Mouse (Mus musculus): Measurements from ENCODE around the gene Nfe2l3. TPM values are rescaled to one million over a fixed set of nuclear protein-coding genes. Genes with fewer than 3 reads are reported as not detected.
"Not testable (repeated sequence)": the region's sequence is repeated elsewhere in the genome, so short reads cannot be mapped to it uniquely, and the experiment has no call there.

Gene Nfe2l3
- total RNA-seq (2021), result not detected
- long read RNA-seq, experiment 1, result 0 reads
- long read RNA-seq, experiment 2, result 0 reads

- DNase-seq, result peak; percentile 53
Observed at GRCm38 (mm10) chr6:51432535-51433397, at the start of gene Nfe2l3. Gene Nfe2l3, plus strand, starts transcription at chr6:51432670.

GRCm38 (mm10) chr6:51383769-51384755 lies 48.4 kb upstream of the Nfe2l3 start:
- peak; percentile 40 for DNase-seq

- no peak for DNase-seq
Observed at GRCm38 (mm10) chr6:51390505-51390904, 42.0 kb upstream of the Nfe2l3 start.

GRCm38 (mm10) chr6:51391816-51392490 lies 40.5 kb upstream of the Nfe2l3 start:
- DNase-seq, result no peak

GRCm38 (mm10) chr6:51393341-51394128 lies 38.9 kb upstream of the Nfe2l3 start:
- DNase-seq, result no peak

- DNase-seq, result not testable (repeated sequence)
Observed at GRCm38 (mm10) chr6:51394367-51394766, 38.1 kb upstream of the Nfe2l3 start.

GRCm38 (mm10) chr6:51394963-51395362 lies 37.5 kb upstream of the Nfe2l3 start:
- not testable (repeated sequence) for DNase-seq

- DNase-seq, result no peak
Observed at GRCm38 (mm10) chr6:51395486-51395885, 37.0 kb upstream of the Nfe2l3 start.

GRCm38 (mm10) chr6:51399113-51399518 lies 33.4 kb upstream of the Nfe2l3 start:
- peak; percentile 7 for DNase-seq

- no peak for DNase-seq
Observed at GRCm38 (mm10) chr6:51401294-51401693, 31.2 kb upstream of the Nfe2l3 start.

GRCm38 (mm10) chr6:51403598-51403997 lies 28.9 kb upstream of the Nfe2l3 start:
- DNase-seq, result no peak

GRCm38 (mm10) chr6:51404502-51404901 lies 28.0 kb upstream of the Nfe2l3 start:
- no peak for DNase-seq

- no peak for DNase-seq
Observed at GRCm38 (mm10) chr6:51416433-51416832, 16.0 kb upstream of the Nfe2l3 start.

- no peak for DNase-seq
Observed at GRCm38 (mm10) chr6:51417306-51417936, 15.0 kb upstream of the Nfe2l3 start.

GRCm38 (mm10) chr6:51423466-51424122 lies 8.9 kb upstream of the Nfe2l3 start:
- no peak for DNase-seq

- DNase-seq, result no peak
Observed at GRCm38 (mm10) chr6:51424537-51424936, 7.9 kb upstream of the Nfe2l3 start.

GRCm38 (mm10) chr6:51434270-51434669 lies 1.8 kb downstream of the Nfe2l3 start:
- DNase-seq, result no peak

- DNase-seq, result no peak
Observed at GRCm38 (mm10) chr6:51437665-51438064, 5.2 kb downstream of the Nfe2l3 start.

- DNase-seq, result no peak
Observed at GRCm38 (mm10) chr6:51438826-51439330, 6.4 kb downstream of the Nfe2l3 start.

Measured in gastrocnemius, postnatal 25 days (tissue).